Mouse (Mus musculus): ENCODE data around the gene Eps8.

- TF ChIP-seq USF2 (IDR thresholded peaks at IDR 0.05; ENCODE audit: borderline replicate concordance in 1 of 2, insufficient read depth in 1 of 2, low read depth in 1 of 2, low read length in 2 of 2), result no peak
- TF ChIP-seq JUND (IDR thresholded peaks at IDR 0.05; ENCODE audit: low read depth, low read length), result no peak
- no peak for TF ChIP-seq ZMIZ1 (IDR thresholded peaks at IDR 0.05; ENCODE audit: low read depth, low read length)
- no peak for TF ChIP-seq USF1 (IDR thresholded peaks at IDR 0.05; ENCODE audit: low read depth, low read length)
- no peak for TF ChIP-seq POLR2A (IDR thresholded peaks at IDR 0.05; ENCODE audit: control insufficient read depth in 1 of 2, insufficient read depth in 1 of 2, low read depth in 1 of 2, low read length in 2 of 2, poor library complexity in 1 of 2)
- no peak for TF ChIP-seq SMC3 (IDR thresholded peaks at IDR 0.05; ENCODE audit: low read depth, low read length)
These were observed 57.1 kb downstream of the Eps8 start for GRCm38 (mm10) chr6:137597442-137598058.
